Mouse (Mus musculus) left cerebral cortex, adult 11 months (tissue): Measurements from ENCODE around the gene Gm17364.
"Not testable (repeated sequence)": the region's sequence is repeated elsewhere in the genome, so short reads cannot be mapped to it uniquely, and the experiment has no call there.

Source experiments
- DNase-seq: peaks from one replicate; pipeline ENCODE4 v3.0.0; 2022; ENCODE audit warnings: low spot score

Gm17364 gene

GRCm38 (mm10) chr13:41273927-41274650, at the start of gene Gm17364:
Gene Gm17364, minus strand, starts transcription at chr13:41273977.
- DNase-seq = no peak

- DNase-seq = no peak
Measured at GRCm38 (mm10) chr13:41321433-41321832, 47.7 kb upstream of the Gm17364 start.

GRCm38 (mm10) chr13:41320749-41321148, 47.0 kb upstream of the Gm17364 start:
- DNase-seq = no peak

GRCm38 (mm10) chr13:41302716-41303115, 28.9 kb upstream of the Gm17364 start:
- DNase-seq = peak; percentile 70

GRCm38 (mm10) chr13:41300037-41300436, 26.3 kb upstream of the Gm17364 start:
- DNase-seq = no peak

- no peak for DNase-seq
Measured at GRCm38 (mm10) chr13:41298996-41299395, 25.2 kb upstream of the Gm17364 start.

GRCm38 (mm10) chr13:41298533-41298932, 24.8 kb upstream of the Gm17364 start:
- no peak for DNase-seq

- no peak for DNase-seq
Measured at GRCm38 (mm10) chr13:41296396-41296795, 22.6 kb upstream of the Gm17364 start.

- no peak for DNase-seq
Measured at GRCm38 (mm10) chr13:41295886-41296285, 22.1 kb upstream of the Gm17364 start.

- DNase-seq = no peak
Measured at GRCm38 (mm10) chr13:41293595-41293994, 19.8 kb upstream of the Gm17364 start.

GRCm38 (mm10) chr13:41291466-41291974, 17.7 kb upstream of the Gm17364 start:
- no peak for DNase-seq

GRCm38 (mm10) chr13:41286285-41286684, 12.5 kb upstream of the Gm17364 start:
- no peak for DNase-seq

- no peak for DNase-seq
Measured at GRCm38 (mm10) chr13:41285448-41285847, 11.7 kb upstream of the Gm17364 start.

GRCm38 (mm10) chr13:41283256-41283655, 9.5 kb upstream of the Gm17364 start:
- peak; percentile 46 for DNase-seq

GRCm38 (mm10) chr13:41280696-41281095, 6.9 kb upstream of the Gm17364 start:
- no peak for DNase-seq

GRCm38 (mm10) chr13:41267827-41268408, 5.9 kb downstream of the Gm17364 start:
- DNase-seq = no peak

GRCm38 (mm10) chr13:41263304-41264006, 10.3 kb downstream of the Gm17364 start:
- no peak for DNase-seq

GRCm38 (mm10) chr13:41261617-41262016, 12.2 kb downstream of the Gm17364 start:
- not testable (repeated sequence) for DNase-seq

- DNase-seq = no peak
Measured at GRCm38 (mm10) chr13:41257851-41258250, 15.9 kb downstream of the Gm17364 start.

GRCm38 (mm10) chr13:41256962-41257361, 16.8 kb downstream of the Gm17364 start:
- DNase-seq = no peak

GRCm38 (mm10) chr13:41256126-41256525, 17.7 kb downstream of the Gm17364 start:
- no peak for DNase-seq

- no peak for DNase-seq
Measured at GRCm38 (mm10) chr13:41252736-41253135, 21.0 kb downstream of the Gm17364 start.

GRCm38 (mm10) chr13:41252141-41252540, 21.6 kb downstream of the Gm17364 start:
- no peak for DNase-seq
